Mouse (Mus musculus) common myeloid progenitor, adult 5-6 weeks (primary cell): ENCODE results near the gene Kdm2b. TPM values are rescaled to one million over a fixed set of nuclear protein-coding genes. Genes with fewer than 3 reads are reported as not detected.

Source experiments
- total RNA-seq: library from RNA; stranded (forward); fragments of 200-1000, 187-1606 nt; gene quantifications from 2 replicates; pipeline ENCODE4 v1.2.3, GENCODE M21; 2017

Kdm2b gene
- total RNA-seq, 1 experiment from 2014 or later = 60.6 TPM

Other genes starting within 250 kb of the Kdm2b start
- 20.8 and 42.9 TPM in 2 replicates for gene Camkk2, start 210.4 kb downstream of the Kdm2b start, total RNA-seq
- 344 and 345 TPM in 2 replicates for gene Anapc5, start 168.5 kb downstream of the Kdm2b start, total RNA-seq
- gene Rnf34, start 139.8 kb downstream of the Kdm2b start, total RNA-seq = 15.3 and 23.0 TPM in 2 replicates
- gene Orai1, start 25.3 kb upstream of the Kdm2b start, total RNA-seq = 10.6 and 13.0 TPM in 2 replicates
- gene Morn3, start 57.2 kb upstream of the Kdm2b start, total RNA-seq = not detected in 2 replicates
- 4.8 and 4.9 TPM in 2 replicates for gene Tmem120b, start 78.6 kb upstream of the Kdm2b start, total RNA-seq
- 3.4 TPM in 2 replicates for gene Rhof, start 142.9 kb upstream of the Kdm2b start, total RNA-seq
- gene Setd1b, start 152.4 kb upstream of the Kdm2b start, total RNA-seq = 6.3 and 7.7 TPM in 2 replicates
- 27.1 and 44.4 TPM in 2 replicates for gene Psmd9, start 179.6 kb upstream of the Kdm2b start, total RNA-seq
- not detected in 2 replicates for gene Hpd, start 192.9 kb upstream of the Kdm2b start, total RNA-seq